Mouse (Mus musculus) kidney, postnatal 0 days (tissue): ENCODE data around the gene Adcy5. TPM values are rescaled to one million over a fixed set of nuclear protein-coding genes. Genes with fewer than 3 reads are reported as not detected.

ENCODE experiments used
- ATAC-seq: fragments of 200-750 bp; cut with Nextera tagmentation; replicated peaks from 2 replicates; pipeline ENCODE4 v1.8.0; 2017; ENCODE audit warnings: low read depth, moderate number of reproducible peaks, moderate TSS enrichment, moderate library complexity; ENCODE audit not compliant: low FRiP score
- DNase-seq: peaks from one replicate; pipeline ENCODE4 v3.0.0-alpha.2; 2016; ENCODE audit warnings: low spot score
- H3K27ac ChIP-seq: fragments of 300-500 bp; sonication (generic); 2 replicates; pipeline ENCODE4 v1.5.1; 2014; ENCODE audit warnings: mild to moderate bottlenecking
- H3K27me3 ChIP-seq: fragments of 300-500 bp; sonication (generic); 2 replicates; pipeline ENCODE4 v1.6.1; 2014; ENCODE audit warnings: low read length, mixed read lengths; ENCODE audit not compliant: insufficient read depth
- H3K36me3 ChIP-seq: fragments of 300-500 bp; sonication (generic); 2 replicates; pipeline ENCODE4 v1.6.1; 2014; ENCODE audit warnings: low read length, mixed read lengths; ENCODE audit not compliant: insufficient read depth
- H3K4me1 ChIP-seq: fragments of 300-500 bp; sonication (generic); replicated peaks from 2 replicates; pipeline ENCODE4 v1.6.1; 2014; ENCODE audit warnings: antibody characterized with exemption, low read length, mixed read lengths; ENCODE audit not compliant: insufficient read depth
- H3K4me2 ChIP-seq: fragments of 300-500 bp; sonication (generic); 2 replicates; pipeline ENCODE4 v1.6.1; 2014; ENCODE audit warnings: mild to moderate bottlenecking, low read length, moderate library complexity, mixed read lengths
- H3K4me3 ChIP-seq: fragments of 300-500 bp; sonication (generic); replicated peaks from 2 replicates; pipeline ENCODE4 v1.5.1; 2014; ENCODE audit warnings: low read depth, low read length
- H3K9ac ChIP-seq: fragments of 300-500 bp; sonication (generic); 2 replicates; pipeline ENCODE4 v1.6.1; 2014; ENCODE audit warnings: low read depth, low read length
- H3K9me3 ChIP-seq: fragments of 300-500 bp; sonication (generic); replicated peaks from 2 replicates; pipeline ENCODE4 v1.6.1; 2016; ENCODE audit warnings: low read length, inconsistent platforms, mixed read lengths
- CTCF ChIP-seq: IDR thresholded peaks from 2 replicates; pipeline ENCODE4 v1.5.1; 2016; ENCODE audit warnings: antibody characterized with exemption, low read depth, mild to moderate bottlenecking, moderate library complexity
- WGBS: fragments of 180-500 bp; shearing (Covaris S2); extraction: QIAGEN DNeasy Blood & Tissue Kit; methylation state at CpG from one replicate; pipeline ENCODE4 v1.1.7; 2014; 5-methylcytosine and 5-hydroxymethylcytosine counted together
- polyA plus RNA-seq: library from polyadenylated mRNA; unstranded; fragments of >200 nt; fragmentation: Nextera tagmentation; extraction: Ambion mirVana; gene quantifications from 2 replicates; pipeline ENCODE4 v1.2.1, GENCODE M21; 2015

Gene Adcy5
- polyA plus RNA-seq, 1 experiment from 2014 or later: 0.63 TPM

GRCm38 (mm10) chr16:35113496-35113895, 41.2 kb upstream of the Adcy5 start:
- ATAC-seq (no peak), DNase-seq (no peak)
- Histone ChIP-seq H3K9me3 (no peaks in the 10 kb centered on the region), H3K36me3 (no peaks in the 10 kb centered on the region), H3K9ac (no peak overlapping the region), H3K4me2 (no peak overlapping the region), H3K27ac (no peak overlapping the region), H3K27me3 (no peaks in the 10 kb centered on the region), H3K4me1 (no peaks in the 10 kb centered on the region), H3K4me3 (no peak overlapping the region)
- WGBS: 87% methylated on average over 5 of the region's 5 CpGs
- no peak for TF ChIP-seq CTCF

- ATAC-seq: no peak
- WGBS: 81% methylated on average over 7 of the region's 7 CpGs
Measured at GRCm38 (mm10) chr16:35116328-35116956, 38.2 kb upstream of the Adcy5 start.

GRCm38 (mm10) chr16:35117436-35117835, 37.2 kb upstream of the Adcy5 start:
- DNase-seq (no peak), ATAC-seq (no peak)
- H3K9me3 ChIP-seq: no peaks in the 10 kb centered on the region
- H3K4me2 ChIP-seq: no peak overlapping the region
- H3K27me3 ChIP-seq: no peaks in the 10 kb centered on the region
- whole genome bisulfite sequencing: 66% methylated on average over 7 of the region's 7 CpGs
- H3K9ac ChIP-seq: no peak overlapping the region
- H3K4me1 ChIP-seq: no peaks in the 10 kb centered on the region
- H3K36me3 ChIP-seq: no peaks in the 10 kb centered on the region
- no peak overlapping the region for H3K27ac ChIP-seq
- no peak overlapping the region for H3K4me3 ChIP-seq
- no peak for TF ChIP-seq CTCF

More at GRCm38 (mm10) chr16:35116328-35116956, 38.2 kb upstream of the Adcy5 start:
- Histone ChIP-seq H3K4me3 (no peak overlapping the region), H3K4me1 (no peaks in the 10 kb centered on the region), H3K9ac (no peak overlapping the region), H3K27ac (no peak overlapping the region), H3K36me3 (no peaks in the 10 kb centered on the region), H3K27me3 (no peaks in the 10 kb centered on the region), H3K9me3 (no peaks in the 10 kb centered on the region), H3K4me2 (no peak overlapping the region)
- no peak for DNase-seq
- TF ChIP-seq CTCF: no peak

GRCm38 (mm10) chr16:35120603-35121002, 34.1 kb upstream of the Adcy5 start:
- ATAC-seq: no peak
- H3K9ac ChIP-seq: no peak overlapping the region
- no peak overlapping the region for H3K4me2 ChIP-seq
- no peak overlapping the region for H3K27ac ChIP-seq
- H3K9me3 ChIP-seq: no peaks in the 10 kb centered on the region
- no peak for TF ChIP-seq CTCF
- H3K4me1 ChIP-seq: no peaks in the 10 kb centered on the region
- H3K36me3 ChIP-seq: no peaks in the 10 kb centered on the region
- DNase-seq: no peak
- no peak overlapping the region for H3K4me3 ChIP-seq
- 68% methylated on average over 4 of the region's 4 CpGs for WGBS
- H3K27me3 ChIP-seq: no peaks in the 10 kb centered on the region

- 83% methylated on average over 5 of the region's 5 CpGs for WGBS
- H3K36me3 ChIP-seq: no peaks in the 10 kb centered on the region
Measured at GRCm38 (mm10) chr16:35127270-35127669, 27.4 kb upstream of the Adcy5 start.

GRCm38 (mm10) chr16:35130172-35130571, 24.5 kb upstream of the Adcy5 start:
- no peak for DNase-seq
- no peaks in the 10 kb centered on the region for H3K36me3 ChIP-seq
- ATAC-seq: no peak
- H3K4me1 ChIP-seq: no peaks in the 10 kb centered on the region
- no peaks in the 10 kb centered on the region for H3K27me3 ChIP-seq
- no peak overlapping the region for H3K4me2 ChIP-seq
- WGBS: 77% methylated on average over 3 of the region's 3 CpGs
- TF ChIP-seq CTCF: no peak
- H3K4me3 ChIP-seq: no peak overlapping the region
- H3K27ac ChIP-seq: no peak overlapping the region
- H3K9me3 ChIP-seq: no peaks in the 10 kb centered on the region
- H3K9ac ChIP-seq: no peak overlapping the region

More at GRCm38 (mm10) chr16:35127270-35127669, 27.4 kb upstream of the Adcy5 start:
- Histone ChIP-seq H3K27ac (no peak overlapping the region), H3K27me3 (no peaks in the 10 kb centered on the region), H3K4me2 (no peak overlapping the region), H3K4me3 (no peak overlapping the region), H3K4me1 (no peaks in the 10 kb centered on the region), H3K9ac (no peak overlapping the region), H3K9me3 (no peaks in the 10 kb centered on the region)
- DNase-seq (no peak), ATAC-seq (no peak)
- TF ChIP-seq CTCF: no peak

GRCm38 (mm10) chr16:35139416-35139815, 15.3 kb upstream of the Adcy5 start:
- no peaks in the 10 kb centered on the region for H3K36me3 ChIP-seq
- no peak overlapping the region for H3K27ac ChIP-seq
- no peak overlapping the region for H3K4me2 ChIP-seq
- H3K27me3 ChIP-seq: no peaks in the 10 kb centered on the region
- WGBS: 83% methylated on average over 6 of the region's 6 CpGs
- H3K4me3 ChIP-seq: no peak overlapping the region
- ATAC-seq: no peak
- no peaks in the 10 kb centered on the region for H3K4me1 ChIP-seq
- H3K9ac ChIP-seq: no peak overlapping the region
- no peaks in the 10 kb centered on the region for H3K9me3 ChIP-seq
- no peak for TF ChIP-seq CTCF
- DNase-seq: no peak
